Mouse (Mus musculus) retina, embryonic 14.5 days (tissue): Measurements from ENCODE around the gene Foxk2.
A peak's percentile ranks its signal among the peaks of the same experiment; 100 is the strongest.
"Not testable (repeated sequence)": the region's sequence is repeated elsewhere in the genome, so short reads cannot be mapped to it uniquely, and the experiment has no call there.

Experiments
- DNase-seq: peaks from one replicate; pipeline ENCODE4 v3.0.0-alpha.2; 2015; ENCODE audit warnings: low spot score

The Foxk2 gene

DNA sequence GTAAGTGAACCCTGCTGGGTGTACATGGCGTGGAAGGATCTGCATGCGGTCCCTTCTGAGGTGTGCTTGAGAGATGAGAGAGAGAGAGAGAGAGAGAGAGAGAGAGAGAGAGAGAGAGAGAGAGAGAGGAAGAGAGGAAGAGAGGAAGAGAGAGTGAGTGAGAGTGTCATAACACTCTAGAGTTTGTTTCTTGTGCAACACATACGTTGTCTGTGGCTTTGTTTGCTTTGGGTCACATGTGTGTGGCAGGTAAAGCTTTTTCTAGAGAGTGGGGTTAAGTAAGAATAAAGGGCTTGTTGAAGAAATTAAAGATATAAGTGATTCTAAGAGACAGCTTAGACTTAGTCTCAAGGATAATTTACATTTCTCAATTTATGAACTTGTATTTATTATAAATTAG lies 18.2 kb downstream of the Foxk2 start:
- DNase-seq: no peak

DNA sequence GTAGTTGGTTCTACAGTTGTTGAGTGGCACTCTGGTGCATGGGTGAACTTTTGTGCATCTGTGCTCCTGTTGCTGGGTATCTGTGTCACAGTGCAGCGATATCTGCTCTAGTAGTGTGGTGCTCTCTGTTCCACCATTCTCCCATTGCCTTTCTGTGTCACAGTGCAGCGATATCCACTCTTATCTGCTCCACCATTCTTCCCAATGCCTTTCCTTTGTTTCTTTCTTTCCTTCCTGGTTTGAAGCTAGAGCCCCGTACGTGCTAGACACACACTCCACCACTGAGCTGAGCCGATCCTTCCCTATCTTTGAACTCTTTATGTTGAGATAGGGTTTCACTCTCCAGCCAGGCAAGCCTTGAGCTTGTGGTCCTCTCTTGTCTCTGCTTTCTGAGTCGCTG lies 23.1 kb downstream of the Foxk2 start:
- DNase-seq: no peak

DNA sequence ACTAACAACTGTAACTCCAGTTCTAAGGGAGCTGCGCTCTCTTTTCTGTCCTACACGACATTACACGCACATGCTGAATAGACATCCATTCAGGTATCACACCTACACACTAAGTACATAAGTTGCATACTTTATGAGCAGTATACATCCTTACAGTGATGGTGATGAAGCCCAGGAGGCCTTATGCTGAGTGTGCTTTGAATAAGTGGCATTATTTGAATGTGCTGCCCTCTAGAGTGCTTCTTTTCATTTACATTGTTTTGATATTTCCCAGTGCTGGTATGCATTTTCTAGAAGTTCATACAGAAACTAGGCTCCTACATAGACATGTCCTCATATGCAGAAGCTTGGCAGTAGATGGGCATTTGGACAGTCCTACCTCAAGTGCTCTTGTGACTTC lies 30.1 kb downstream of the Foxk2 start:
- DNase-seq: no peak

DNA sequence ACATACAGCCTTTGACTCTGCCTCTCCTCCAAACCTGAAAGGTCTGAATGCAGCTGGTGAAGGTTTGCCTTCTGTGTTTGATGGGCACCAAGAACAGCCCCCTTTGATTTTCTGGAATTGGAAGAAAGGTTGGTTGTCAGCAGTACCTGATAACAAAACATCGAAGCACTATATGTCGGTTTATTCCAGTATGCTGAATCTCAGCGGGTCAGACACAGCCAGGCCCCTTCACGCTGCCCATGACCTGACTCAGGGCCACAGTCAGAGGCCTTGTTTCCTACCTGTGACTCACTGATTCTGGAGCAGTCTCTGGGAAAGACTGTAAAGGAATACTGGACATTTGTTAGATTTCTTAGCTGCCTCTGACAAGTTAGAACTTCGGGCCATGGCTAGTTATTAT lies 35.0 kb downstream of the Foxk2 start:
- no peak for DNase-seq

DNA sequence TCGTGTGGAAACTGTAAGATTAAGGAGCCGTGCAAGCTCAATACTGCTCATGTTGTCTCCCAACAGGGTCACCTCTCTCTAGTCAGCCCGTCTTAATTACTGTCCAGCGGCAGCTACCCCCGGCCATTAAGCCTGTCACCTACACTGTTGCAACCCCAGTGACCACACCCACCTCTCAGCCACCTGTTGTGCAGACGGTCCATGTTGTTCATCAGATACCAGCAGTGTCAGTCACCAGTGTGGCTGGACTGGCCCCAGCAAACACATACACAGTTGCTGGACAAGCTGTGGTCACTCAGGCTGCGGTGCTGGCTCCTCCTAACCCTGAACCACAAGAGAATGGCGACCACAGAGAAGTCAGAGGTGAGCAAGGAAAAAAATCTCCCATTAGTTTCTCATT lies 38.7 kb downstream of the Foxk2 start:
- DNase-seq: no peak

DNA sequence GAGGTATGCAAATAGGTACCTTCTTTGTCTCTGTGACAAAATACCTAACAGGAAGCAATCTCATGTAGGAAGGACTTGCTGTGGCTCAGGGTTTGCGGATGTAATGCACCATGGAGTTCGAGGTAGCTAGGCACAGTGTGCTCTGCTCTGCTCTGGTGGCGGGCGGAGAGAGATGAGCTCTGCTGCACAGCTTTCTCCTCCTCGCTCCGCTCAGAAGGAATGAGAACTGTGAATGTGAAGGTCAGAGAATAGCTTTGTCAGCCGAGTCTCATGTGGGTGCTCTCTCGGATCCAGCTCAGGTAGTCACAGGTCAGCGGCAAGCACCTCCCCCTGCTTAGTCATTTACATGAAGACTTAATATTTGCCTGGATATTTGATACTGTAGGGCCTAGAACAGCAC lies 40.5 kb downstream of the Foxk2 start:
- no peak for DNase-seq

DNA sequence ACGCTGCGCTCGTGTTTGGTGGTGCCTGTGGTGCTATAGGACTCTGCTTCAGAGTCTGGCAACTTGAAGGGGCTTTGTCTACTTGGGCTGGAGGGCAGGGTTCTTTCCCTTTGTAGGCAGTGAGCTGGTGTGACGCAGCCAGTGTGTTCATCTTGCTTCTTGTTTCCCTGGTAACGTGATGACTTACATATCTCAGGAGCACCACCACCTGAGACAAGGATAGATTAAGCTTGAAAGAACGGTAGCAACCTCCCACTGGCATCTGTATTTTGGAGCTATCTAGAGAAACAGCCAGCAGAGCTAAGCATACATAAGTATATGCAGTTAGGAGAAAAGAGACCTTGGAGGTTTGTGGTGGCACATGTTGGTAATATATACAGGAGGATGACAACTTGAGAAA lies 45.6 kb downstream of the Foxk2 start:
- no peak for DNase-seq

DNA sequence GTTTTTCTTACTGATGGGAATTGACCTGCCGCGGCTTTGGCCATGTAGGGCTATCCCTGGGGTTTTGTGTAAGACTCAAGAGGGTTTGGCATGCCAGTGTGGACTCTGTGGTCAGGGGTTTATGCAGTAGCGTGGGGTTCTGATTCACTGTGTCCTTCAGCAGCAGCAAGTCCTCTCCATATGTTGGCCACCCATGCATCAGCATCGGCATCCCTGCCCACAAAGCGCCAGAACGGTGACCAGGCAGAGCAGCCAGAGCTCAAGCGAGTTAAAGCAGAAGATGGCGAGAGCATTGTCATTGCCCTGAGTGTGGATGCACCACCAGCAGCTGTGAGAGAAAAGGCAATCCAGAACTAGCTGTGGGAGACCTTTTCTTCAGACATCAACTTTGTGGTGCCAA lies 46.8 kb downstream of the Foxk2 start:
- no peak for DNase-seq

DNA sequence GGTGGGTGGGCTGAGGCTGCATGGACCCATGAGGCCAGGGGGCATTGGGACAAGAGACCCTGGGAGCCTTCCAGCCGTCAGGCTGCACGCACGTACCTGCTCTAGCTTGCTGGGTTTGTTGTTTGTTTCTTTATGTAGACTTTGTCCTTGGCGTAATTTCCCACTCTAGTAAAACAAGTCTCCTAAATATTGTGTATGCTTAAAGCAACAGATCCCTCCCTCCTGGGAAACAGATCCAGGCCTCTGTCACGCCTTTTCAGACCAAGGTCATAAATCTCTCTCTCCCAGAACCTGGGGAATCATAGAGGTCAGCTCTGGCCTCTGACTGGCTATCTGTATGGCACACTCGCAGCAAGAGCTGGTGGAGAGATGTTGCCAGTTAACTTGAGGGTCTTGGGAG lies 47.9 kb downstream of the Foxk2 start:
- DNase-seq: not testable (repeated sequence)

DNA sequence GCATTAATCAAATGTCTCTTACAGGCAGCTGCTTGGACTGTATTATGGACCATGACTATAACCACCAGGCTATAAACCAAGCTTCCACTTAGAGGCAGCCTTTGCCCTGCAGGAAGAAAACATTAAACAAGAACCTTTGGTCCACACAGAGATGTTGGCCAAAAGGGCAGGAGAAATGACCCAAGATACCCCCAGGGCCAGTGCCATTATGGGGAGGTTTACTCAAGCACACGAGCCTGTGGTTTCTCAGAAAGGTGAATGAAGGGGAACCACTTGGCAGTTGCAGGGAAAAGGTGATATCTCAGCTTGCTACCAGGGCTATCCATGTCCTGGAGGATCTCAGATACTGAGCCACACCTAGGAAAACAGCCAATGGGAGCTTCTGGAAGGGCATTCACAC lies 66.2 kb downstream of the Foxk2 start:
- DNase-seq: no peak

DNA sequence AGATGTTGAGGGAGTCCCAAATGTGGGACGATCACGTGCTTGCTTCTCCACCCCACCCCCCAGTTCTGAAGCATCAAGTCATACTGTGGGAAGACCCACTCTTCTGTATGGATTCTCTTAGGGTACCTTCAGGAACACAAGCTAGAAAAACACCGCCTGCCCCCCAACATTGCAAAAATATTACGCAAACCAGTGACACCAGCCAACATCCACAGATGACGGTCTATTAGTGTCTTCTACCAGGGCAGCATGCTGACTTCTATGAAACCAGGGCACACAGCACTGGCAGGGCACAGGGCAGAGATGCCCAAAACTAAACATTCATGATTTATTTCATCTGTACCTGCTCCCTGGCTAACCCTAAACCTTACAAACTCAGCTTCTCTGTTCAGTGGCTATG lies 66.9 kb downstream of the Foxk2 start:
- no peak for DNase-seq

DNA sequence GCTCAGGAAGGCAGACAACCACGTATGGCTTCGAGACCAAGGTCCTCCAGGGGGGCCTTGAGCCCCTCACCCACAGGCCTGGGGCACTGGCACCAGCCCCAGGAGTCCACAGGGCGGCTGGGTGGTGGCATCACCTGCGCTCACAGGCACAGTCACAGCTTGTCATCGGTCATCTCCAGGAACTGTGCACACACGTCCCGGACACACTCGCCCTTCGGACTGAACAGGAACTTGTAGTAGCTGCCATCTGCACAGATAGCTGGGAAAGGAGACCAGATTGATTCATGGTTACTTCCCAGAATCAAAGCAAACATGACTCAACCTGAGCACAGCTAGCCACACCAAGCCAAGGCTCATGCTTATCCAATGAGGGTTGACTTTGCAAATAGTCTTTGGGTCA lies 68.4 kb downstream of the Foxk2 start:
- no peak for DNase-seq

DNA sequence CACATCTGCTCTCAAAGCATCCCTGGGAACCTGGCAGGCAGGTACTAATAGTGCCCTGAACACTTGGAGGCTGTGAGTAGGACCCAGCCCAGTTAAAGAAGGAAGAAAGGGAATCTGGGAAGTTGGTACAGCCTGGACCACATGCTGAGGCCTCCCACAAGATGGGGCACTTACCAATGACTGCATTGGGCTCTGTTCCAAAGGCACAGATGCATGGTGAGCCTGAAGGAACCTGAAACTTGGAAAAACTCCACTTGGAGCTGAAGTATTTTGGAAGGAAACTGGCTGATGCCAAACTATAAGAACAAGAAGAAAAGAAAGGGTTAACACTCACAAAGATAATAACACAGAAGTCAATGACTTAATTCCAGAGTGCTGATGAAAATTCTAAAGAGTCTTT lies 68.8 kb downstream of the Foxk2 start:
- DNase-seq: no peak

DNA sequence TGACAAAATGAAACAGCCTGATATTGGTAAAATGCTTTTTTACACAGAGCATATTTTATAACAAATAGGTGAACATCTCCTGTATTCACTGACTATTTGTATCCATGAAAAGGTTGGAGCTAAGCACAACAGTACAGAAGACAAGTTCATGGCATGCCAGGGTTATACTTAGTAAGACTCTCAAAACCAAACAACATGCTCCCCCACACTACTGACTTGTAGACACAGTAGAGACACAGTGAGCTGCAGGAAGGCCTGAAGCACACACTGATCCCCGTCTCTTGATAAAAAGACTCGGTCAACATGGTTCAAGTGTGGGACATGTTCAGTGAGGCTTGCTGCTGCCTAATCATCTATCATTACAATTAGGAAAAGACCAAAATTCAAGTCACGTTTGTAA lies 71.9 kb downstream of the Foxk2 start:
- no peak for DNase-seq

DNA sequence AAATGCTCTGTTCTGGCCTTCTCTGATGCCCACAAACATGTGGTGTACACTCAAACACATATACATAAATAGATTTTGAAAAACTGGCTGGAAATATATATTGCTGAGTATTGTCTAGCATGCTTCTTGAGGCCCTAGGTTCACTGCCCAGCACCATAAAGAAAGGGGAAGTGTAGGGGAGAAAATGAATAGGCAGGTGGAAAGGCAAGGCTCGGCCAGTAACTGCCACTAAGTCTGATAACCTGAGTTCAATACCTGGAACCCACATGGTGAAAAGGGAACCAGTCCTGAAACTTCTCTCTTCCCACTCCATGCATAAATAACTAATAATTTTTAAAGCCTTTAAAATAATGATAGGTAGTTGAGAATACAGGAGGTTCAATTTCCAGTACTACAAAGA lies 79.9 kb downstream of the Foxk2 start:
- no peak for DNase-seq

DNA sequence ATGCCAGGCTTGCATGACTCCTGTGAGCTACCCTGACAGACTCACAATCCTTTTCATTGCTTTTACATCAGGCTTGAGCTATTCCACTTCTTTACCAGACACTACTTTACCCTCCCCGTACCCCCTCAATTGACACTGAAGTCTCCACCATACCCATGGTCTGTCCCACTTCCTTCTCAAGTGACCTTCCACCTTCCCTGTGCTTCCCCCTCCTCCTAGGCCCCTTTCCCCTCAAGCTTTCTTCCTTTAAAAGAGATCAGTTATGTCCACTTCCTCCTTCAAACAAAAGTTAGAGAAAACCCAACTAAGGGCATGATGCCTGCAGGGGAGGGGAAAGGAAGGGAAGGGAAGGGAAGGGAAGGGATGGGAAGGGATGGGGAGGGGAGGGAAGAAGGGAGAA lies 80.5 kb downstream of the Foxk2 start:
- DNase-seq: no peak

DNA sequence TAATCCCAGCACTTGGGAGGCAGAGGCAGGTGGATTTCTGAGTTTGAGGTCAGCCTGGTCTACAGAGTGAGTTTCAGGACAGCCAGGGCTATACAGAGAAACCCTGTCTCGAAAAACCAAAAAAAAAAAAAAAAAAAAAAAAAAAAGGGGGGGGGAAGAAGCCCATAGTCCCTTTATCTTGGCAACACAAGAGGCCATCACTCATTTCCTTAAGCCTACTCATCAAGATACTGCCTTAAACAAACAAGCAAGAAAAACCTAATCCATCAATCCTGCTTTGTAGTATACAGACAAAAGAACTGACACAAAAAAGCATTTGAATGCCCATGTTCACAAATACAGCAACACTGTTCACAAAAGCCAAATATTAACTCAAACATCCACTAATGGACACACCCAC lies 82.6 kb downstream of the Foxk2 start:
- not testable (repeated sequence) for DNase-seq

DNA sequence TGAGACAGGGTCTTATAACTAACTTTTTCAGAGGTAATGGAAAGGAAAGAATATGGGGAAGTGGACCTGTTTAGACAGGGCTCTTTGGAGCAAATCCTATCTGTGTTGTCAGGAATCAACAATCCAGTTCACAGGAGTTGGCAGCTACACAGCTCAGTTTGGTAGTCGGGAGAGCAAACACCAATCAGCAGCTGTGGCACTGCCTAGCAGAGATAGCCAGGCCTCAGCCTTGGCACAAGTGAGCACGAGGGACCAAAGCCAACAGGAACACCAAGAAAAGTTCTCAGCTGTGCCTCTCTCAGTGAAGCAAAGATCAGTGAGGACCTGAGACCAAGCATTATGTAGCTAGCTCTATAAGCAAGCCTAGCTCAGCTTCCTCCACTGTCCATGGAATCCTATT lies 87.2 kb downstream of the Foxk2 start:
- DNase-seq: no peak

DNA sequence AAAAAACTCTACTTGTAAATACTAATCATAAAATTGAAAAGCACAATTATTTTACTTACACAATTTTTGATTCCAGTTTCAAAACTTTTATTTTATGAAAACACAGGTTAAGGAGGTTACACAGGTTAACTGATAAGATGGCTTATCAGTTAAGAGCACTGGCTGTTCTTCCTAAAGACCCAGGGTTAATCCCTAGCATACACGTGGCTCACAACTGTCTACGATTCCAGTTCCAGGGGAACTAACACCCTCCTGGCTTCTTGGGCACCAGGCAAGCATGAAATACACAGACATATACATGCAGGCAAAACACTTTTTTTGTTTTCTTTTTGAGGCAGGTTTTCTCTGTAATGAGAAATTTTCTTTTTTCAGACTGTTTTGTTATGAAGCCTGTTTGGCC lies 88.4 kb downstream of the Foxk2 start:
- DNase-seq: no peak

DNA sequence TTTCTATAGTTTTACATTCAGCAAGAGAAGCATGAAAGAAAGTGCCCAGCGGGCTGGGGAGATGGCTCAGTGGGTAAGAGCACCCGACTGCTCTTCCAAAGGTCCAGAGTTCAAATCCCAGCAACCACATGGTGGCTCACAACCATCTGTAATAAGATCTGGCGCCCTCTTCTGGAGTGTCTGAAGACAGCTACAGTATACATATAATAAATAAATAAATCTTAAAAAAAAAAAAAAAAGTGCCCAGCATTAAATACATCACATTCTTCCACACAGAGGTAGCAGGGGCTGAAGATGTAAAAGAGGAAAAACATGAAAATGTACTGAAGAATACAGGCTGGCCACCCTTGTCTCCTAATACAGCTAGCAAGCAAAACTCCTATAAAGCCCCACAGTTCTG lies 88.9 kb downstream of the Foxk2 start:
- DNase-seq: not testable (repeated sequence)

DNA sequence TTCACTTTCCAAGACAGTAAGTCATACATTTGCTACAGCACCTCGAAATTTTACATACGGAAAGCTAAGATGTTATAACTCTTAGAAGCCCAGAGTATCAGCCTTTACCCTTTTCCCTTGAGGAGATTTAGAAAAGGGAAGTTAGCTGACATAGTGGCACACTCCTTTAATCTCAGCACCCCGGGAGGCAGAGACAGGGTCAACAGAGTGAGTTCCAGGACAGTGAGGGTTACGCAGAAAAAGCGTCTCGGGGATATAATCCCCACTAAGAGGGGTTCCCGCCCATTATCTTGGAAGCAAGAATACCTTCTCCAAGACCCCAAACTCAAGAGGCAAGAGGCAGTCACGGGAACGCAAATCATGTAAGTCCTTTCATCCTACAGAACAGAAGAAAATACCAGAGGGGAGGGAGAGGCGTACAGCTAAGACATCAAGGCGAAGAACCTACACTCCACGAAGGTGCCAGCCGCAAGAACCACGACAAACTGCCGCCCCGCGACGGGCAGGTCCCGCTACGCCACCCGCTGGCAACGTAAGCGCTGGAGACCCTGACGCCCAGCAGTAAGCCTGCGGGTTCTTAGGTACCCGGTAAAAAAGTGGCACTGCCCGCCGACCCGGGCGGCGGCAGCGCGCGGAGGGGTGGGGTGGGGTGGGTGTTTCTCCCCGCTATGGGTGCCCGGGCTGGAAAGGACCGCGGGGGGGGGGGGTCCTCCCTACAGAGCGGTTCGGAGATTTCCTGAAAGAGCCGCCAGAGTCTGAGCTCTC lies 93.7 kb downstream of the Foxk2 start:
- peak; percentile 20 for DNase-seq

DNA sequence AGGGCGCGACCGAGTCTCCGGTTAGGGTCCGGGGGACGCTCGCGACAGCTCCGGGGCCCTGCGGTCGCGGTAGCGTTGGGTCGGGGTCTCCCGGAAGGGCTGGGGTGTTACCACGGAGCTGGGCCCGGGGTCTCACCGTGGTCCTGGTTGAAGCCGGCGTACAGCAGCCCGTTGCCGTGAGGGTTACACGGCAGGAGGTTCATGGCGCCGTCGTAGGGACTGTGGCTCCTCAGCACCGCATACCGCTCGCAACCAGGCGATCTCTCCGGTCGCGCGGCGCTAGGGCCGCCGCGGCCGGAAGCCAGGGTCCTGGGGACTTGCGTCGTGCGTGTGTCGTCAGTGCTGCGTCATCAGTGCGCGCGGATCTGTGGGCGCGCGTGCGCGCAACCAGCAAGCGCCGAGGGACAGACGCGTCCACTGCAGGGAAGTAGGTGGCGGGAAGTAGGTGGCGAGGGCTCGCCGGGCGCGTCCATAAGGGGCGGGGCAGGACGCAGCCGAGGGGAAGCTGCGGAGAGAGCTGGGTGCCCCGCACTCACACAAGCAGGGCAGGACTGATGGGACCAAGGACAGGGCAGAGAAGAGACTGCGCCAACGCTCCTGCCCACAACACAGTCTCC lies 94.4 kb downstream of the Foxk2 start, which contains the start of gene Wdr45b:
Gene Wdr45b, minus strand, starts transcription at position 355 of the 617 bp plus-strand sequence.
- DNase-seq: peak; percentile 97
